Mouse (Mus musculus) MEL (cell line): ENCODE measurements at regions not wholly inside any gene's neighbourhood (a gene's known extent, or its start where the extent isn't known, plus 50 kb on each side); places are given as distances from the start of the nearest gene placed in this dataset.

ENCODE experiments used
- DNase-seq: peaks from one replicate; pipeline ENCODE4 v3.0.0; 2011; ENCODE audit warnings: low read depth, low spot score
- H3K27ac ChIP-seq: 2 replicates; pipeline ENCODE4 v1.5.1; 2012; ENCODE audit warnings: low read depth, mild to moderate bottlenecking, control low read depth, low read length, moderate library complexity; ENCODE audit not compliant: control insufficient read depth
- H3K27me3 ChIP-seq, 2 experiments: fragments of 150-350 bp in 1 of 2; sonication (generic) in 1 of 2; 2 replicates each; pipeline ENCODE4 v1.6.1; 2012; ENCODE audit warnings: low read length in 2 of 2, mild to moderate bottlenecking in 2 of 2, improper control_type of control experiment in 1 of 2, moderate library complexity in 1 of 2; ENCODE audit not compliant: insufficient read depth in 2 of 2, control insufficient read depth in 1 of 2
- H3K36me3 ChIP-seq, 2 experiments: 2 replicates each; pipeline ENCODE4 v1.6.1; 2012 to 2014; ENCODE audit warnings: low read length in 2 of 2, improper control_type of control experiment in 1 of 2, inconsistent platforms in 1 of 2, mild to moderate bottlenecking in 1 of 2; ENCODE audit not compliant: insufficient read depth in 2 of 2, control insufficient read depth in 1 of 2
- H3K4me1 ChIP-seq, 2 experiments: fragments of 150-350 bp in 1 of 2; sonication (generic) in 1 of 2; 2 replicates each; pipeline ENCODE4 v1.6.1; 2012; ENCODE audit warnings: low read length in 2 of 2, improper control_type of control experiment in 1 of 2, mild to moderate bottlenecking in 1 of 2; ENCODE audit not compliant: insufficient read depth in 2 of 2, control insufficient read depth in 1 of 2
- H3K4me3 ChIP-seq, 2 experiments: fragments of 150-350 bp in 1 of 2; sonication (generic) in 1 of 2; 2 replicates each; pipeline ENCODE4 v1.5.1; 2012; ENCODE audit warnings: low read depth in 2 of 2, low read length in 2 of 2, mild to moderate bottlenecking in 2 of 2, moderate library complexity in 2 of 2, control low read depth in 1 of 2, improper control_type of control experiment in 1 of 2; ENCODE audit not compliant: control insufficient read depth in 1 of 2, insufficient read depth in 1 of 2
- H3K79me2 ChIP-seq: 2 replicates; pipeline ENCODE4 v1.6.1; 2012; ENCODE audit warnings: mild to moderate bottlenecking, low read length, moderate library complexity; ENCODE audit not compliant: control insufficient read depth, poor library complexity, insufficient read depth
- H3K9ac ChIP-seq: 2 replicates; pipeline ENCODE4 v1.6.1; 2012; ENCODE audit warnings: low read depth, mild to moderate bottlenecking, control low read depth, low read length, moderate library complexity; ENCODE audit not compliant: control insufficient read depth, poor library complexity, severe bottlenecking
- H3K9me3 ChIP-seq: fragments of 150-350 bp; sonication (generic); replicated peaks from 2 replicates; pipeline ENCODE4 v1.6.1; 2012; ENCODE audit warnings: mild to moderate bottlenecking, low read length, improper control_type of control experiment, moderate library complexity; ENCODE audit not compliant: insufficient read depth
- CHD2 ChIP-seq: IDR thresholded peaks from 2 replicates; pipeline ENCODE4 v1.6.1; 2011; ENCODE audit warnings: low read length, improper control_type of control experiment
- CTCF ChIP-seq, 3 experiments: IDR thresholded peaks in 2 of 3; conservative IDR thresholded peaks in 1 of 3; 2 replicates each; pipeline ENCODE4 v1.5.1; 2011 to 2012; ENCODE audit warnings: low read length in 3 of 3, low read depth in 2 of 3, mild to moderate bottlenecking in 2 of 3, improper control_type of control experiment in 1 of 3, inconsistent platforms in 1 of 3, mixed read lengths in 1 of 3, moderate library complexity in 1 of 3; ENCODE audit not compliant: control insufficient read depth in 1 of 3, insufficient read depth in 1 of 3, poor library complexity in 1 of 3, severe bottlenecking in 1 of 3
- ETS1 ChIP-seq: IDR thresholded peaks from 2 replicates; pipeline ENCODE4 v1.6.1; 2012; ENCODE audit warnings: low read depth, mild to moderate bottlenecking, inconsistent platforms, low read length, improper control_type of control experiment, moderate library complexity
- HCFC1 ChIP-seq: IDR thresholded peaks from 2 replicates; pipeline ENCODE4 v1.6.1; 2012; ENCODE audit warnings: low read depth, mild to moderate bottlenecking, inconsistent platforms, low read length, improper control_type of control experiment, moderate library complexity
- JUND ChIP-seq: IDR thresholded peaks from 2 replicates; pipeline ENCODE4 v1.6.1; 2011; ENCODE audit warnings: low read depth, mild to moderate bottlenecking, improper control_type of control experiment, low read length
- MAX ChIP-seq: IDR thresholded peaks from 2 replicates; pipeline ENCODE4 v1.6.1; 2011; ENCODE audit warnings: low read length, improper control_type of control experiment
- MXI1 ChIP-seq: IDR thresholded peaks from 2 replicates; pipeline ENCODE4 v1.6.1; 2011; ENCODE audit warnings: mild to moderate bottlenecking, low read depth, low read length, improper control_type of control experiment
- MYB ChIP-seq: IDR thresholded peaks from 2 replicates; pipeline ENCODE4 v1.6.1; 2011; ENCODE audit warnings: mild to moderate bottlenecking, low read depth, low read length, improper control_type of control experiment
- MYC ChIP-seq: IDR thresholded peaks from 2 replicates; pipeline ENCODE4 v1.6.1; 2011; ENCODE audit warnings: low read depth, mild to moderate bottlenecking, low read length, improper control_type of control experiment, moderate library complexity
- NRF1 ChIP-seq: IDR thresholded peaks from 2 replicates; pipeline ENCODE4 v1.6.1; 2014; ENCODE audit warnings: low read depth, mild to moderate bottlenecking, inconsistent platforms, low read length, improper control_type of control experiment, moderate library complexity; ENCODE audit not compliant: poor library complexity, insufficient read depth, severe bottlenecking
- POLR2A ChIP-seq, 2 experiments: IDR thresholded peaks; 2 replicates each; pipeline ENCODE4 v1.6.1; 2011 to 2012; ENCODE audit warnings: low read length in 2 of 2, mild to moderate bottlenecking in 2 of 2, control low read depth in 1 of 2, improper control_type of control experiment in 1 of 2, low read depth in 1 of 2, moderate library complexity in 1 of 2; ENCODE audit not compliant: control insufficient read depth in 1 of 2, insufficient read depth in 1 of 2, poor library complexity in 1 of 2
- POLR2AphosphoS2 ChIP-seq: IDR thresholded peaks from 2 replicates; pipeline ENCODE4 v1.6.1; 2011; ENCODE audit warnings: low read length, improper control_type of control experiment
- POLR2AphosphoS5 ChIP-seq: IDR thresholded peaks from 2 replicates; pipeline ENCODE4 v1.6.1; 2012; ENCODE audit warnings: low read depth, borderline replicate concordance, mild to moderate bottlenecking, inconsistent platforms, low read length, moderate library complexity, mixed read lengths
- SMC3 ChIP-seq: IDR thresholded peaks from 2 replicates; pipeline ENCODE4 v1.6.1; 2011; ENCODE audit warnings: low read depth, low read length, improper control_type of control experiment
- TBP ChIP-seq: IDR thresholded peaks from 2 replicates; pipeline ENCODE4 v1.8.0; 2011; ENCODE audit warnings: low read depth, low read length, improper control_type of control experiment
- TCF12 ChIP-seq: IDR thresholded peaks from 2 replicates; pipeline ENCODE4 v1.6.1; 2014; ENCODE audit warnings: low read depth, mild to moderate bottlenecking, inconsistent platforms, low read length, improper control_type of control experiment, moderate library complexity
- UBTF ChIP-seq: IDR thresholded peaks from 2 replicates; pipeline ENCODE4 v1.6.1; 2012; ENCODE audit warnings: low read depth, mild to moderate bottlenecking, inconsistent platforms, low read length, improper control_type of control experiment, moderate library complexity, borderline replicate concordance; ENCODE audit not compliant: insufficient read depth
- ZC3H11A ChIP-seq: IDR thresholded peaks from 2 replicates; pipeline ENCODE4 v1.6.1; 2012; ENCODE audit warnings: low read depth, mild to moderate bottlenecking, inconsistent platforms, low read length, improper control_type of control experiment
- ZKSCAN1 ChIP-seq: IDR thresholded peaks from 2 replicates; pipeline ENCODE4 v1.6.1; 2012; ENCODE audit warnings: low read depth, mild to moderate bottlenecking, inconsistent platforms, low read length, improper control_type of control experiment, moderate library complexity
- ZMIZ1 ChIP-seq: IDR thresholded peaks from 2 replicates; pipeline ENCODE4 v1.6.1; 2012; ENCODE audit warnings: low read depth, mild to moderate bottlenecking, inconsistent platforms, low read length, improper control_type of control experiment, moderate library complexity

GRCm38 (mm10) chr4:64804996-64805395 lies 319.0 kb upstream of the Pappa start:
- TF ChIP-seq HCFC1 (no peak), POLR2AphosphoS2 (no peak), CHD2 (no peak), MYB (no peak), ETS1 (no peak), MXI1 (no peak), TCF12 (no peak), TBP (no peak), JUND (no peak), UBTF (no peak), POLR2A (IDR thresholded peaks at IDR 0.05; ENCODE audit: control insufficient read depth in 1 of 2, insufficient read depth in 1 of 2, low read depth in 1 of 2, low read length in 2 of 2, poor library complexity in 1 of 2) (no peak), MAX (no peak), SMC3 (no peak), POLR2AphosphoS5 (no peak), ZC3H11A (no peak), MYC (no peak), NRF1 (no peak), ZKSCAN1 (no peak), CTCF (IDR thresholded peaks at IDR 0.05 in 2 of 3, conservative IDR thresholded peaks at IDR 0.05 in 1 of 3; ENCODE audit: control insufficient read depth in 1 of 3, insufficient read depth in 1 of 3, low read depth in 2 of 3, low read length in 3 of 3, poor library complexity in 1 of 3, severe bottlenecking in 1 of 3) (no peak)
- Histone ChIP-seq H3K9ac (no peak overlapping the region), H3K4me3 (no peak overlapping the region), H3K27me3 (no peaks in the 10 kb centered on the region), H3K36me3 (no peaks in the 10 kb centered on the region), H3K79me2 (no peaks in the 10 kb centered on the region), H3K27ac (no peak overlapping the region), H3K9me3 (no peaks in the 10 kb centered on the region), H3K4me1 (no peaks in the 10 kb centered on the region)
- DNase-seq, result no peak

DNA sequence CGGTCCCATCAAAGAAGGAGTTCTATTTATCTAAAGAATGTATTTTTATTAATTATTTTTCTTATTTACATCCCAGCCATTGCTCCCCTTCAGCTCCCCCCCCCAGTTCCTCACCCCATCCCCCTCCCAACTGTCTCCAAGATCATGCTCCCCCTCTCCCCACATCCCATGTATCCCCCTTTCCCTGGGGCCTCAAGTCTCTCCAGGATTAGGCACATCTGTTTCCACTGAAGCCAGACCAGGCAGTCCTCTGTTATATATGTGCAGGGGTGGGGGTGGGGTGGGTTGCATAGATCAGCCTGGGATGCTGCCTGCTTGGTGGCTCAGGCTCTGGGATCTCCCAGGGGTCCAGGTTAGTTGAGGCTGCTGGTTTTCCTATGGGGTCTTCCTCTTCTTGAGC lies 316.8 kb upstream of the Pappa start:
- DNase-seq, result no peak
- H3K27ac ChIP-seq, result no peak overlapping the region
- no peak for TF ChIP-seq ZMIZ1
- H3K4me1 ChIP-seq, result no peaks in the 10 kb centered on the region
- H3K4me3 ChIP-seq, result no peak overlapping the region
- no peaks in the 10 kb centered on the region for H3K27me3 ChIP-seq
- no peaks in the 10 kb centered on the region for H3K9me3 ChIP-seq
- H3K9ac ChIP-seq, result no peak overlapping the region
- H3K79me2 ChIP-seq, result no peaks in the 10 kb centered on the region
- no peaks in the 10 kb centered on the region for H3K36me3 ChIP-seq
